In genomic region chr19:3324931-3325711, GRCm38 (mm10) we compare ENCODE assay signal across 8 mouse cellular contexts. TPM values are rescaled to one million over a fixed set of nuclear protein-coding genes. Genes with fewer than 3 reads are reported as not detected.
A peak's percentile ranks its signal among the peaks of the same experiment; 100 is the strongest.
DNase-seq lines count a peak whose midpoint lies in the region; ATAC-seq and TF ChIP-seq lines count a peak whose summit lies in the region.

No protein-coding gene starts in this region.

- peaks cover 28% of the 10 kb centered on the region for H3K4me1 ChIP-seq in hindbrain, embryonic 13.5 days (replicated peaks)

- peak overlapping the region; percentile 77 for H3K4me2 ChIP-seq in hindbrain, embryonic 13.5 days

- peaks cover 59% of the 10 kb centered on the region for H3K79me2 ChIP-seq in macrophage (ENCODE audit: inconsistent target)

- CTCF ChIA-PET in Patski (lab: Charles Lee): interaction anchor here (0.6 to 1.9 kb wide), 5 partner anchors 8 to 125 kb away, joined by 3 to 5 read pairs (median 3); no protein-coding TSS in a partner anchor

- H3K9me3 ChIP-seq in hindbrain, embryonic 13.5 days: no peaks in the 10 kb centered on the region

- DNase-seq in Patski (ENCODE audit: low read depth, low spot score): peak; percentile 60
- peak; percentile 91 to 94 for DNase-seq in cerebellum, postnatal 10 days
- peak; percentile 68 to 71 for DNase-seq in frontal cortex, postnatal 14 days (ENCODE audit: low spot score in 2 of 2)
- DNase-seq in layer of hippocampus, postnatal 36 days: peak; percentile 76 to 77
- peak; percentile 85 for DNase-seq in retina, postnatal 7 days (ENCODE audit: low read depth, low spot score)
- peak; percentile 78 for DNase-seq in urinary bladder, postnatal 10 days (ENCODE audit: low spot score)

- no peak for TF ChIP-seq CTCF in Patski (IDR thresholded peaks at IDR 0.05)

- POLR2A ChIA-PET in Patski (lab: Charles Lee): interaction anchor here (0.6 to 1.8 kb wide), 8 partner anchors 8 to 42 kb away, joined by 3 to 5 read pairs (median 4); partner anchors contain the start of gene Ighmbp2

- H3K9ac ChIP-seq in hindbrain, embryonic 13.5 days: peak overlapping the region; percentile 75

- peak; percentile 34 for ATAC-seq in Patski
- peak; percentile 69 for ATAC-seq in hindbrain, embryonic 13.5 days (ENCODE audit: low FRiP score)

- no peaks in the 10 kb centered on the region for H3K27me3 ChIP-seq in Patski
- peaks cover 64% of the 10 kb centered on the region for H3K27me3 ChIP-seq in hindbrain, embryonic 13.5 days

- WGBS in hindbrain, embryonic 13.5 days: under 1% methylated on average over 59 of the region's 59 CpGs
- WGBS in macrophage (ENCODE audit: missing documents): under 1% methylated on average over 59 of the region's 59 CpGs

- in situ Hi-C loops in Patski (cut with MboI; ENCODE audit: low pct_unique_long_range_greater_than_20kb): no loop called here

- peak overlapping the region; percentile 86 for H3K27ac ChIP-seq in hindbrain, embryonic 13.5 days
- H3K27ac ChIP-seq in macrophage: peak overlapping the region; percentile 80

- no peaks in the 10 kb centered on the region for H3K36me3 ChIP-seq in hindbrain, embryonic 13.5 days
- no peaks in the 10 kb centered on the region for H3K36me3 ChIP-seq in macrophage (ENCODE audit: inconsistent target)

- peak overlapping the region; percentile 52 for H3K4me3 ChIP-seq in hindbrain, embryonic 13.5 days
- H3K4me3 ChIP-seq in macrophage (ENCODE audit: inconsistent target): peak overlapping the region; percentile 90

RNA-seq across cellular contexts. Expression of gene Cpt1a, which starts 3.0 kb away (rescaled TPM):
- polyA plus RNA-seq in Patski (2021): 109 TPM
- 16.1 and 17.2 TPM in 2 replicates for polyA plus RNA-seq in hindbrain, embryonic 13.5 days (2015; fragmentation: Nextera tagmentation; extraction: Ambion mirVana)
- total RNA-seq in layer of hippocampus, postnatal 36 days (2021): 10 to 100 TPM; 20.5 to 23.3 TPM
- 10 to 100 TPM in 24 of 26 experiments, 1 to 10 TPM in 2; 8.6 to 87.1 (median 48.0) TPM for total RNA-seq in macrophage (2018; cell fraction: chromatin; rRNA removed)
- total RNA-seq in macrophage (2018; cell fraction: cytosol; rRNA removed): 100 to 1,000 TPM in 1 of 26 experiments, 10 to 100 TPM in 25; 54.2 to 105 (median 76.0) TPM
- total RNA-seq in macrophage (2018; cell fraction: nucleus; rRNA removed): 10 to 100 TPM; 30.6 to 80.4 (median 49.2) TPM
- 64.9 to 112 TPM (median 73.6 TPM) in 3 replicates for polyA plus RNA-seq in macrophage (2018)

RNA-seq across cellular contexts. Expression of gene Ighmbp2, which starts 42.3 kb away (rescaled TPM):
- polyA plus RNA-seq in Patski (2021) (11.1 TPM), macrophage (2018) (3.1 to 3.7 TPM (median 3.2 TPM) in 3 replicates)
- polyA plus RNA-seq in hindbrain, embryonic 13.5 days (2015; fragmentation: Nextera tagmentation; extraction: Ambion mirVana): 10.5 and 12.1 TPM in 2 replicates
- 10 to 100 TPM in 1 of 2 experiments, 1 to 10 TPM in 1; 9.0 to 10.2 TPM for total RNA-seq in layer of hippocampus, postnatal 36 days (2021)
- total RNA-seq in macrophage (2018; cell fraction: chromatin; rRNA removed): 10 to 100 TPM in 16 of 26 experiments, 1 to 10 TPM in 10; 3.6 to 23.4 (median 13.9) TPM
- 1 to 10 TPM; 1.2 to 4.8 (median 3.3) TPM for total RNA-seq in macrophage (2018; cell fraction: cytosol; rRNA removed)
- 10 to 100 TPM in 7 of 26 experiments, 1 to 10 TPM in 19; 2.4 to 13.9 (median 8.6) TPM for total RNA-seq in macrophage (2018; cell fraction: nucleus; rRNA removed)

RNA-seq across cellular contexts. Expression of gene Mrpl21, which starts 42.4 kb away (rescaled TPM):
- polyA plus RNA-seq in Patski (2021) (105 TPM), macrophage (2018) (39.8 to 73.7 TPM (median 41.2 TPM) in 3 replicates)
- 104 and 107 TPM in 2 replicates for polyA plus RNA-seq in hindbrain, embryonic 13.5 days (2015; fragmentation: Nextera tagmentation; extraction: Ambion mirVana)
- total RNA-seq in layer of hippocampus, postnatal 36 days (2021): 10 to 100 TPM; 50.8 to 52.3 TPM
- total RNA-seq in macrophage (2018; cell fraction: chromatin; rRNA removed): 10 to 100 TPM in 23 of 26 experiments, 1 to 10 TPM in 3; 3.6 to 30.6 (median 19.2) TPM
- total RNA-seq in macrophage (2018; cell fraction: cytosol; rRNA removed): 10 to 100 TPM; 32.8 to 58.2 (median 44.7) TPM
- 10 to 100 TPM in 23 of 26 experiments, 1 to 10 TPM in 3; 8.7 to 34.1 (median 17.1) TPM for total RNA-seq in macrophage (2018; cell fraction: nucleus; rRNA removed)

Comparison
In these comparisons a context has a peak if more than half of its experiments do, and no peak if none do; other contexts are left out.
1. Peak in every context shown above with its lines: DNase-seq, ATAC-seq, H3K4me3 ChIP-seq and H3K27ac ChIP-seq.